Mouse (Mus musculus): ENCODE measurements around the gene S1pr1. TPM values are rescaled to one million over a fixed set of nuclear protein-coding genes. Genes with fewer than 3 reads are reported as not detected.

Gene S1pr1
- polyA plus RNA-seq, 1 experiment from 2014 or later = 17.9 TPM

DNA sequence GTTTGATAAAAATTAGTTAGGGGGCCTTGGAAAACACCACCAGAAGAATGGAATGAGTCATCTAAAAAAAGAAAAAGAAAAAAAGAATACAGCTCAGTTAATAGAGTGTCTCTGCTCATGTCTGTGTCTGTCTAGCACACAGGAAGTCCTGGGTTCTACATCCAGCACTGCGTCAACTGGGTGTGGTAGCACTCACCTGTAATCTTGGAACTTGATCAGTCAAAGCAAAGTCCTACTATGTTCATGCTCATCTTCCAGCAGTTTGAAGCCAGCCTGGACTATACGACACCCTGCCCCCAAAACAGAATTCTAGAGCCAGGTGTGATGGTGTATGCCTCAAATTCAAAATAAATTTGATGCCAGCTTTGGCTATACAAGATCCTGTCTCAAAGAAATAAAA is 8.1 kb downstream of the S1pr1 start:
- no peaks in the 10 kb centered on the region for H3K27me3 ChIP-seq (ENCODE audit: control insufficient read depth, insufficient read depth, low read length)
- 94% methylated on average over 2 of the region's 2 CpGs for WGBS
- H3K9me3 ChIP-seq (ENCODE audit: control insufficient read depth, low read length) = no peaks in the 10 kb centered on the region
- no peak for DNase-seq (ENCODE audit: low spot score, missing footprints)
- no peaks in the 10 kb centered on the region for H3K36me3 ChIP-seq (ENCODE audit: control insufficient read depth, insufficient read depth, low read length)
- H3K4me2 ChIP-seq = no peak overlapping the region
- H3K4me1 ChIP-seq (ENCODE audit: control insufficient read depth, insufficient read depth, low read length) = no peaks in the 10 kb centered on the region
- no peak overlapping the region for H3K27ac ChIP-seq (ENCODE audit: low read depth, low read length)
- no peak overlapping the region for H3K9ac ChIP-seq (ENCODE audit: low read length)
- no peak for ATAC-seq (ENCODE audit: low FRiP score)
- H3K4me3 ChIP-seq (ENCODE audit: low read depth, low read length) = no peak overlapping the region

DNA sequence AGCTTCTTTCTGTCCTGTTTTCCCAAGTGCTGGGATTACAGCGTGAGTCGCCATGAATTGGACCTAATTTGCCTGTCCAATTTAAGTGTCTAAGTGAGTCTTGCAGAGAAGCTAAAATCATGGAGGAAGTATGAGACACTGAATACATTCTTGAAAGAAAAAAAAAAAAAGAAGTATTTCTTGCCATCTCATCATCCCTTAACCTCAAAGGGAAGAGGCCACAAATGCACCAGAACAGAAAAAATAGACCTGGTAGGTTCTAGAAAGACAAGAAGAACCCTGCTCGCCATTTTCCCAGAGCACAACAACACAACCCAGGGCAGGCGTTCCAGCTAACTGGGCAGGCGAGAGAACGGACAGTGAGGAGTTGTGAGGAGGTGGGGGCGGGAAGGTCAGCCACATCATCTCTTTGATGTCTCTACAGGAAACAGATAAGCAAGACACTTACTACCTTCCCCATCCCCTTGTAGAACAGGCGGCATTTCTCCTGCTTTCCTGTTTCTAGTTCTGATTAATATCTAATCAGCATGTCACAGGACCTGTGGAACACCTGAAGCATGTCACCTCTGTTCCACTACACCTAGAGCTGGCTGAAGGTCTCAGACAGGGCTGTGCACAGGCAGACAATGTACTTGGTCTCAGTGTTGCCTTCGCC is 10.5 kb downstream of the S1pr1 start:
- no peaks in the 10 kb centered on the region for H3K36me3 ChIP-seq (ENCODE audit: control insufficient read depth, insufficient read depth, low read length)
- WGBS = 84% methylated on average over 9 of the region's 9 CpGs
- no peak for ATAC-seq (ENCODE audit: low FRiP score)

DNA sequence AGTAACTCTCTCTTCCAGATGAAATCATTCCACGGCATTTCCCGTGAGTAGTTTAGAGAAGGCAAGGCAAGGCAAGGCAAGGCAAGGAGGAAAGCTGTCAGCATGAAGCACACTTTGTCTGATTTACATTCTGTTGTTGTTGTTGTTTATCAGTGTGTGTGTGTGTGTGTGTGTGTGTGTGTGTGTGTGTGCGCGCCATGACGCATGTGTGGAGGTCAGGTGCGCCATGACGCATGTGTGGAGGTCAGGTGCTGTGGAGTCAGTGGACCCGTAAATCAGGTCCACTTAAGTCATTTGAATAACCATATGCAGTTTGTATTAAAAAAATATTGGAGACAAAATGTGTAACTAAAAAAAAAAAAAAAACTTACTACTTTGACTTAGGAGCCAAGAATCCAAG is 11.2 kb downstream of the S1pr1 start:
- H3K4me2 ChIP-seq = no peak overlapping the region
- ATAC-seq (ENCODE audit: low FRiP score) = no peak
- no peak overlapping the region for H3K27ac ChIP-seq (ENCODE audit: low read depth, low read length)
- H3K9ac ChIP-seq (ENCODE audit: low read length) = no peak overlapping the region
- DNase-seq (ENCODE audit: low spot score, missing footprints) = no peak
- no peaks in the 10 kb centered on the region for H3K36me3 ChIP-seq (ENCODE audit: control insufficient read depth, insufficient read depth, low read length)
- no peaks in the 10 kb centered on the region for H3K4me1 ChIP-seq (ENCODE audit: control insufficient read depth, insufficient read depth, low read length)
- H3K27me3 ChIP-seq (ENCODE audit: control insufficient read depth, insufficient read depth, low read length) = no peaks in the 10 kb centered on the region
- H3K9me3 ChIP-seq (ENCODE audit: control insufficient read depth, low read length) = no peaks in the 10 kb centered on the region
- 98% methylated on average over 8 of the region's 8 CpGs for WGBS
- no peak overlapping the region for H3K4me3 ChIP-seq (ENCODE audit: low read depth, low read length)

More for the DNA sequence above, 10.5 kb downstream of the S1pr1 start:
- Histone ChIP-seq H3K4me1 (ENCODE audit: control insufficient read depth, insufficient read depth, low read length) (no peaks in the 10 kb centered on the region), H3K27me3 (ENCODE audit: control insufficient read depth, insufficient read depth, low read length) (no peaks in the 10 kb centered on the region), H3K9ac (ENCODE audit: low read length) (no peak overlapping the region), H3K27ac (ENCODE audit: low read depth, low read length) (no peak overlapping the region), H3K4me3 (ENCODE audit: low read depth, low read length) (no peak overlapping the region), H3K9me3 (ENCODE audit: control insufficient read depth, low read length) (no peaks in the 10 kb centered on the region), H3K4me2 (no peak overlapping the region)
- no peak for DNase-seq (ENCODE audit: low spot score, missing footprints)

DNA sequence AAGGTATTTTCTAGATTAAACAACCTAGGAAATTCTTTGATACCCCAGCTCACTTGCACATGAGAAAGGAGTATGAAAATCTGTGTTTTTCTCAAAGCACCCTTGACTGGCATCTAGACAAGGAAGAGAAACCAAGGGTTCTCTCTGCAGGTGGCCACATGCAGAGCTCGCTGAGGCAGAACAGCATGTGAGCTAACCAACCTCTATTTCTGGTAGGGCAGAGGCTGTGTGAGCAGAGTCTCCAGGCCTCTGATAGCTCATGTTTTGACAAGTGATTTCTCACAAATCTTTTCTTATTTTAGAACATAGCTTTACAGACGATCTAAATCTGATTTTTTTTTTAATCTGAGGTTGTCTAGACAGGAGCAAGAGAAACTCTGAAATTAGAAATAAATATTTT is 12.8 kb downstream of the S1pr1 start:
- ATAC-seq (ENCODE audit: low FRiP score) (no peak), DNase-seq (ENCODE audit: low spot score, missing footprints) (peak; percentile 17)
- no peak overlapping the region for H3K4me2 ChIP-seq
- H3K27me3 ChIP-seq (ENCODE audit: control insufficient read depth, insufficient read depth, low read length) = no peaks in the 10 kb centered on the region
- 75% methylated on average over 2 of the region's 2 CpGs for WGBS
- H3K4me1 ChIP-seq (ENCODE audit: control insufficient read depth, insufficient read depth, low read length) = no peaks in the 10 kb centered on the region
- no peak overlapping the region for H3K4me3 ChIP-seq (ENCODE audit: low read depth, low read length)
- no peaks in the 10 kb centered on the region for H3K36me3 ChIP-seq (ENCODE audit: control insufficient read depth, insufficient read depth, low read length)
- no peaks in the 10 kb centered on the region for H3K9me3 ChIP-seq (ENCODE audit: control insufficient read depth, low read length)
- H3K27ac ChIP-seq (ENCODE audit: low read depth, low read length) = no peak overlapping the region
- no peak overlapping the region for H3K9ac ChIP-seq (ENCODE audit: low read length)

DNA sequence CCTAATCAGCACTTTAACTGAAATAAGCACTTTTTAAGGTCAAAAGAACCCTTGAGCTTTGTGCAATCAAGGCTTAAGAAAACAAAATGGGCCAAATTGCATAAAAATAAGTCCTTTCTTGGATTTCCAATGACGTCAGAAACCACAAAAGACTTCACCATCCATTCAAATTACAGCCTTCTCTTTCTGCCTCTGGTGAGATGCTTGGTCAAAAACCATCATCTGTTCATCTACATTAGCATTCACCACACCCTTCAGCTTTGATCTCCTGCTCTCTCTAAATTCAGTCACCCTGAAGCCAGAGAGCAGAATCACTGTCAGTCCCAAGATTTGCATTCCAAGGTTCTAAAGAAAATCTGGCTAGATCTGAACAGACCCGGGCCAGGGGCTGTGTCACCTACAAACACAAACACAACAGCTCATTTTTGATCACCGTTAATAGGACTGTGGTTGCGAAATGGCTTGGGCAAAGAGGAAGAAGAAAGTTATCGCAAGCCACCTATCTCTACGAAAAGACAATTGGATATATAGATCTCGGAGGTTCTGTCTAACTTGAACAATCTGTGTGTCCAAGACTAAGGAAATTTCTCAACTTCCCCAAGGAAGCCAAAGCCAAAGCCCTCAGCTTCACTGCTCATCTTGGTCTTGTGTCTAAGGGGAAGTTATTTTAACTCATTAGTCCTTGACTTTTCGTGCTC is 19.5 kb downstream of the S1pr1 start:
- 79% methylated on average over 8 of the region's 8 CpGs for WGBS
- DNase-seq (ENCODE audit: low spot score, missing footprints) = no peak

DNA sequence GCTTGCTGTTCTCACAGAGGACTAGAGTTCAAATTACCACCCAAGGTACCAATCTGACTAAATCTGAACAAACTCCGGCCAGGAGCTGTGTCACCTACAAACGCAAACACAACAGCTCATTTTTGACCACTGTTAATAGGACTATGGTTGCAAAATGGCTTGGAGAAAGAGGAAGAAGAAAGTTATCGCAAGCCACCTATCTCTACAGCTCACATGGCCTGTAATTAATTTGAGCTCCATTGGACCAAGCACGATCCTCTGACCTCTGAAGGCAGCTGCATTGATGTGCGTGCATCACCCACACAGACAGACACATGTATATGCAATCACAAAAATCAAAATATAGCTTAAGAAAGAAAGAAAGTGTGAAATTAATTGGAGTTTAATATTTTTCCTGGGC is 20.7 kb downstream of the S1pr1 start:
- 89% methylated on average over 5 of the region's 5 CpGs for WGBS
- no peak for DNase-seq (ENCODE audit: low spot score, missing footprints)
- Histone ChIP-seq H3K4me3 (ENCODE audit: low read depth, low read length) (no peak overlapping the region), H3K27me3 (ENCODE audit: control insufficient read depth, insufficient read depth, low read length) (no peaks in the 10 kb centered on the region), H3K4me1 (ENCODE audit: control insufficient read depth, insufficient read depth, low read length) (no peaks in the 10 kb centered on the region; the same call in 1 of the 2 replicates), H3K27ac (ENCODE audit: low read depth, low read length) (no peak overlapping the region), H3K36me3 (ENCODE audit: control insufficient read depth, insufficient read depth, low read length) (no peaks in the 10 kb centered on the region), H3K4me2 (no peak overlapping the region), H3K9ac (ENCODE audit: low read length) (no peak overlapping the region), H3K9me3 (ENCODE audit: control insufficient read depth, low read length) (no peaks in the 10 kb centered on the region)
- no peak for ATAC-seq (ENCODE audit: low FRiP score)

More for the DNA sequence above, 19.5 kb downstream of the S1pr1 start:
- Histone ChIP-seq H3K4me1 (ENCODE audit: control insufficient read depth, insufficient read depth, low read length) (no peaks in the 10 kb centered on the region), H3K9me3 (ENCODE audit: control insufficient read depth, low read length) (no peaks in the 10 kb centered on the region), H3K36me3 (ENCODE audit: control insufficient read depth, insufficient read depth, low read length) (no peaks in the 10 kb centered on the region), H3K4me3 (ENCODE audit: low read depth, low read length) (no peak overlapping the region), H3K4me2 (no peak overlapping the region), H3K27ac (ENCODE audit: low read depth, low read length) (no peak overlapping the region), H3K9ac (ENCODE audit: low read length) (no peak overlapping the region), H3K27me3 (ENCODE audit: control insufficient read depth, insufficient read depth, low read length) (no peaks in the 10 kb centered on the region)
- ATAC-seq (ENCODE audit: low FRiP score) = no peak

DNA sequence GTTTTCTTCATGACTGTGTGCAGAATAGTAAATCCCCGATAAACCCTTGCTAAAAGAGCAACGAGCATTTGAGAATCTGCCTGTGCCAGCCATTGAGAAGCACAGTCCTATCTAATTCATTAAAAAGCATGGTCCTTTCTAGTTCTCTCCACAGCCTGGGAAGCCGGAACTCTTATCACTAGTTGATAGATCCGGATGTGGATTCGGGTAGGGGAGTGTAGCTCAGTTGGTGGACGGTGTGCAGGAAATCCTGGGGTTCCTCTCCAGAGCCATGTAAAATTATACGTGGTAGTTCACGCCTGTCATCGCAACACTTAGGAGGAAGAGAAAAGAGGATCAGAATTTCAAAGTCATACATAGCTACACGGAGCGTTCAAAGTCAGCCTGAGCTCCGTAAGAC is 21.5 kb downstream of the S1pr1 start:
- H3K9me3 ChIP-seq (ENCODE audit: control insufficient read depth, low read length) = no peaks in the 10 kb centered on the region
- no peaks in the 10 kb centered on the region for H3K27me3 ChIP-seq (ENCODE audit: control insufficient read depth, insufficient read depth, low read length)
- no peaks in the 10 kb centered on the region for H3K36me3 ChIP-seq (ENCODE audit: control insufficient read depth, insufficient read depth, low read length)
- H3K4me1 ChIP-seq (ENCODE audit: control insufficient read depth, insufficient read depth, low read length) = no peaks in the 10 kb centered on the region; the same call in 1 of the 2 replicates
- DNase-seq (ENCODE audit: low spot score, missing footprints) = no peak
- H3K4me3 ChIP-seq (ENCODE audit: low read depth, low read length) = no peak overlapping the region
- H3K27ac ChIP-seq (ENCODE audit: low read depth, low read length) = no peak overlapping the region
- no peak for ATAC-seq (ENCODE audit: low FRiP score)
- 85% methylated on average over 12 of the region's 12 CpGs for WGBS
- no peak overlapping the region for H3K4me2 ChIP-seq
- no peak overlapping the region for H3K9ac ChIP-seq (ENCODE audit: low read length)

DNA sequence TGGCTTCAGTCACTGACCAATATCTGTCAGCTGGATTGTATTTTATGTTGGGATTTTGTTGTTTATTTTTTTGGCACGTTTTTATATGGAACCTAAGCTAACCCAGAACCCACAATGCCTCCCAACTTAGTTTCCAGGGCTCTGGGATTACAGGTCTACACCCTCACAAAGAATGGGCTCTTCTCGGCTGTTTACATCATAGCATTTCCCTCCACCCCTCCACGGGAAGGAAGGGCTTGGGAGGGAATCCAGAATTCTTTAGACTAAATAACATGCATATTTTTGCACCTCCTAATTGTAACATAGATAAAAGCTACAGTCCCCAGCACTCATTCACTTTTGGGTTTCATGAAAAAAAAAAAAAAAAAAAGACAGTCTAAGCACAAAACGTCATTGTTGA is 22.0 kb downstream of the S1pr1 start:
- no peaks in the 10 kb centered on the region for H3K27me3 ChIP-seq (ENCODE audit: control insufficient read depth, insufficient read depth, low read length)
- no peaks in the 10 kb centered on the region; the same call in 1 of the 2 replicates for H3K4me1 ChIP-seq (ENCODE audit: control insufficient read depth, insufficient read depth, low read length)
- no peaks in the 10 kb centered on the region for H3K36me3 ChIP-seq (ENCODE audit: control insufficient read depth, insufficient read depth, low read length)
- ATAC-seq (ENCODE audit: low FRiP score) (no peak), DNase-seq (ENCODE audit: low spot score, missing footprints) (no peak)
- no peak overlapping the region for H3K4me2 ChIP-seq
- no peak overlapping the region for H3K27ac ChIP-seq (ENCODE audit: low read depth, low read length)
- H3K4me3 ChIP-seq (ENCODE audit: low read depth, low read length) = no peak overlapping the region
- no peaks in the 10 kb centered on the region for H3K9me3 ChIP-seq (ENCODE audit: control insufficient read depth, low read length)
- H3K9ac ChIP-seq (ENCODE audit: low read length) = no peak overlapping the region
- WGBS = 67% methylated on average over 4 of the region's 4 CpGs

DNA sequence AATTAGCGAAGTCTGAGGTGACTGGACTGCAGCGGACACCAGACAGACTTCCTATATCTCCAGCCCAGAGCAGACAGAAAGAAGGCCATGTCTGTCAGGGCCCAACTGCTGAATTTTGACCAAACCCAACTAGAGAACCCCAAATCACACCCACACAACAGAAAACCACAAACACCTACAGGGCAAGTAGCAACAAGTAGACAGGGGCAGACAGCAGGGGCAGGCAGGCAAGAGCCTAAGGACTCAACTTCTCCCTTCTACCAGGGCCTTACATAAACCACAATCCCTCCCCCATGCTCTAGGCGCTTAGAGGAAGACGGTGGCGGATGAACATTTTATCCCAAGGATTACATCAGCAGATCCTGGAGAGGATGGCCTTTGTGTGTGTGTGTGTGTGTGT is 22.5 kb downstream of the S1pr1 start:
- Histone ChIP-seq H3K36me3 (ENCODE audit: control insufficient read depth, insufficient read depth, low read length) (no peaks in the 10 kb centered on the region), H3K4me2 (no peak overlapping the region), H3K9me3 (ENCODE audit: control insufficient read depth, low read length) (no peaks in the 10 kb centered on the region), H3K4me3 (ENCODE audit: low read depth, low read length) (no peak overlapping the region), H3K4me1 (ENCODE audit: control insufficient read depth, insufficient read depth, low read length) (no peaks in the 10 kb centered on the region; the same call in 1 of the 2 replicates), H3K27me3 (ENCODE audit: control insufficient read depth, insufficient read depth, low read length) (no peaks in the 10 kb centered on the region), H3K9ac (ENCODE audit: low read length) (no peak overlapping the region), H3K27ac (ENCODE audit: low read depth, low read length) (no peak overlapping the region)
- DNase-seq (ENCODE audit: low spot score, missing footprints) (no peak), ATAC-seq (ENCODE audit: low FRiP score) (no peak)
- WGBS = 86% methylated on average over 5 of the region's 5 CpGs

All from midbrain, embryonic 11.5 days (tissue).